ENCODE assay signal across 20 mouse cellular contexts in genomic region chr9:81966765-81967164, GRCm38 (mm10).
A peak's percentile ranks its signal among the peaks of the same experiment; 100 is the strongest.
DNase-seq lines count a peak whose midpoint lies in the region; ATAC-seq and TF ChIP-seq lines count a peak whose summit lies in the region.
"Had no signal": no experiment of that assay in that cellular context is flagged by ENCODE, and none has a peak within 500 bp of the region (broad histone marks: within the 10 kb centered on the region; RNA-seq: fewer than 3 reads in every experiment).

No protein-coding gene starts in this region.

- no peaks in the 10 kb centered on the region for H3K9me3 ChIP-seq in forebrain, embryonic 16.5 days (ENCODE audit: control insufficient read depth, low read length)
- no peaks in the 10 kb centered on the region for H3K9me3 ChIP-seq in forebrain, embryonic 11.5 days (ENCODE audit: control insufficient read depth, low read length)
- no peaks in the 10 kb centered on the region for H3K9me3 ChIP-seq in hindbrain, embryonic 12.5 days (replicated peaks)
- H3K9me3 ChIP-seq: embryonic facial prominence, embryonic 13.5 days; heart, embryonic 15.5 days; intestine, embryonic 15.5 days had no signal

- H3K36me3 ChIP-seq in forebrain, embryonic 16.5 days (ENCODE audit: control insufficient read depth, insufficient read depth) = no peaks in the 10 kb centered on the region
- H3K36me3 ChIP-seq in forebrain, embryonic 11.5 days (ENCODE audit: control insufficient read depth, insufficient read depth, low read length) = no peaks in the 10 kb centered on the region
- H3K36me3 ChIP-seq in hindbrain, embryonic 12.5 days = no peaks in the 10 kb centered on the region
- H3K36me3 ChIP-seq: embryonic facial prominence, embryonic 13.5 days; heart, embryonic 15.5 days; intestine, embryonic 15.5 days had no signal

- no peak for TF ChIP-seq POLR2A in brain, embryonic 14.5 days (IDR thresholded peaks at IDR 0.05; ENCODE audit: borderline replicate concordance, extremely low read depth, insufficient read depth, insufficient read length, poor library complexity, severe bottlenecking)

- H3K4me1 ChIP-seq in forebrain, embryonic 16.5 days (replicated peaks; ENCODE audit: control insufficient read depth, insufficient read depth, low read length) = no peaks in the 10 kb centered on the region
- H3K4me1 ChIP-seq in forebrain, embryonic 11.5 days (replicated peaks; ENCODE audit: control insufficient read depth, insufficient read depth, low read length) = no peaks in the 10 kb centered on the region
- H3K4me1 ChIP-seq in hindbrain, embryonic 12.5 days = no peaks in the 10 kb centered on the region
- H3K4me1 ChIP-seq: embryonic facial prominence, embryonic 13.5 days; heart, embryonic 15.5 days; intestine, embryonic 15.5 days had no signal

- H3K9ac ChIP-seq in forebrain, embryonic 16.5 days (replicated peaks; ENCODE audit: low read depth, low read length) = no peak overlapping the region
- H3K9ac ChIP-seq in forebrain, embryonic 11.5 days (ENCODE audit: low read length) = no peak overlapping the region
- H3K9ac ChIP-seq in hindbrain, embryonic 12.5 days = no peak overlapping the region
- H3K9ac ChIP-seq: embryonic facial prominence, embryonic 13.5 days; heart, embryonic 15.5 days; hindbrain, embryonic 14.5 days; intestine, embryonic 15.5 days had no signal

- no peaks in the 10 kb centered on the region for H3K27me3 ChIP-seq in forebrain, embryonic 16.5 days (replicated peaks; ENCODE audit: control insufficient read depth, insufficient read depth, low read length)
- H3K27me3 ChIP-seq in forebrain, embryonic 11.5 days (ENCODE audit: control insufficient read depth, insufficient read depth, low read length) = no peaks in the 10 kb centered on the region
- no peaks in the 10 kb centered on the region for H3K27me3 ChIP-seq in hindbrain, embryonic 12.5 days
- H3K27me3 ChIP-seq: embryonic facial prominence, embryonic 13.5 days; heart, embryonic 15.5 days; intestine, embryonic 15.5 days had no signal

- H3K4me2 ChIP-seq in forebrain, embryonic 16.5 days (ENCODE audit: low read length) = no peak overlapping the region
- H3K4me2 ChIP-seq in forebrain, embryonic 11.5 days (ENCODE audit: low read depth, low read length, severe bottlenecking) = no peak overlapping the region
- no peak overlapping the region for H3K4me2 ChIP-seq in hindbrain, embryonic 12.5 days (replicated peaks)
- H3K4me2 ChIP-seq: embryonic facial prominence, embryonic 13.5 days; heart, embryonic 11.5 days; heart, embryonic 15.5 days; hindbrain, embryonic 14.5 days; intestine, embryonic 15.5 days had no signal

- WGBS in forebrain, embryonic 16.5 days = 80% methylated on average over 1 of the region's 1 CpGs
- WGBS in forebrain, embryonic 11.5 days = 87% methylated on average over 1 of the region's 1 CpGs
- WGBS in hindbrain, embryonic 12.5 days = 95% methylated on average over 1 of the region's 1 CpGs

- H3K27ac ChIP-seq in forebrain, embryonic 16.5 days (ENCODE audit: low read length) = no peak overlapping the region
- no peak overlapping the region for H3K27ac ChIP-seq in forebrain, embryonic 11.5 days (ENCODE audit: low read depth, low read length)
- no peak overlapping the region for H3K27ac ChIP-seq in hindbrain, embryonic 12.5 days
- H3K27ac ChIP-seq: embryonic facial prominence, embryonic 13.5 days; heart, adult 2 months; heart, embryonic 15.5 days; hindbrain, embryonic 14.5 days; intestine, embryonic 15.5 days had no signal

- DNase-seq in forebrain, embryonic 11.5 days (ENCODE audit: low spot score) = no peak
- DNase-seq in frontal cortex, postnatal 36 days (ENCODE audit: low spot score in 2 of 2) = peak; percentile 5 to 36
- DNase-seq in frontal cortex, postnatal 10 days (ENCODE audit: low spot score in 2 of 2) = no peak
- peak; percentile 11 for DNase-seq in right cerebral cortex, adult 18-20 months
- no peak for DNase-seq in right cerebral cortex, postnatal 10 days (ENCODE audit: low spot score in 2 of 2)
- peak; percentile 17 for DNase-seq in brain, embryonic 14.5 days (ENCODE audit: low read depth)
- DNase-seq: adrenal gland, postnatal 10 days; cerebellum, adult 18-20 months; cerebellum, adult 9-11 months; cerebellum, postnatal 36 days; gastrocnemius, postnatal 14 days; heart, adult 2 months; heart, postnatal 14 days had no signal

- H3K4me3 ChIP-seq in forebrain, embryonic 16.5 days (replicated peaks; ENCODE audit: low read length) = no peak overlapping the region
- H3K4me3 ChIP-seq in forebrain, embryonic 11.5 days (ENCODE audit: low read depth, low read length) = no peak overlapping the region
- H3K4me3 ChIP-seq in hindbrain, embryonic 12.5 days = no peak overlapping the region
- H3K4me3 ChIP-seq: embryonic facial prominence, embryonic 13.5 days; heart, adult 2 months; heart, embryonic 15.5 days; intestine, embryonic 15.5 days had no signal

- ATAC-seq in forebrain, embryonic 16.5 days = 0 out of 2 replicates have a peak, but pooled peaks have one; percentile 38
- ATAC-seq in forebrain, embryonic 11.5 days (replicated peaks; ENCODE audit: low FRiP score) = no peak
- no peak for ATAC-seq in hindbrain, embryonic 12.5 days (ENCODE audit: low FRiP score)
- ATAC-seq: intestine, embryonic 15.5 days had no signal

- no peak for TF ChIP-seq CTCF in brain, embryonic 14.5 days (IDR thresholded peaks at IDR 0.05; ENCODE audit: borderline replicate concordance, extremely low read depth, insufficient read depth, insufficient read length)

Comparison
In these comparisons a context has a peak if more than half of its experiments do, and no peak if none do; other contexts are left out.
1. DNase-seq: peak in frontal cortex, postnatal 36 days (2 of 2), right cerebral cortex, adult 18-20 months (single experiment) and brain, embryonic 14.5 days (single experiment); none in forebrain, embryonic 11.5 days (single experiment), frontal cortex, postnatal 10 days (0 of 2) and right cerebral cortex, postnatal 10 days (0 of 2).